Mouse (Mus musculus): ENCODE measurements around the gene Sub1. TPM values are rescaled to one million over a fixed set of nuclear protein-coding genes. Genes with fewer than 3 reads are reported as not detected.

Gene Sub1
- polyA plus RNA-seq, 1 experiment from 2014 or later, result 671 TPM

DNA sequence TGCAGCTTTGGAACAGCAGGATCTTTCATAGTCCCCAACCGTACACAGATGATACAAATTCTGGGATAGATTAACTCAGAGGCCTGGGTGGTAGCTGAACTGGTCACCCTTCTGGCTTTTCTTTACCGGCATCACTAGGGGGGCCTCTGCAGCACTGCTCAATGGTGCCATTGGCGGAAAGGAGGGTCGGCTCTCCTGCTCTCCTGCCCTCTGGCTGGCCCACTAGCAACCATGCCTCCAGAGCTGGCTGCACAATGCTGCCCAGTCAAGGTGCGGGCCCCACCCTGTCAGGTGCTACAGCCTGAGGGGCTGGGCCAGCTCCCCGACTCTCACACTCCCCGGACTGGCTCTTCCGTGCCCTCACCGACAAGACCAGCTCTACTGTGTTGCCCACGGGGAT lies 46.6 kb downstream of the Sub1 start:
- TF ChIP-seq CTCF (IDR thresholded peaks at IDR 0.05; ENCODE audit: low read depth), result no peak
- Histone ChIP-seq H3K27ac (ENCODE audit: low read depth) (no peak overlapping the region), H3K9ac (no peak overlapping the region), H3K27me3 (ENCODE audit: insufficient read depth, low read length) (no peaks in the 10 kb centered on the region), H3K9me3 (ENCODE audit: low read depth, low read length) (no peaks in the 10 kb centered on the region), H3K4me2 (no peak overlapping the region), H3K4me1 (ENCODE audit: insufficient read depth) (no peaks in the 10 kb centered on the region), H3K36me3 (ENCODE audit: insufficient read depth) (no peaks in the 10 kb centered on the region), H3K4me3 (ENCODE audit: low read depth, low read length) (no peak overlapping the region)
- 92% methylated on average over 10 of the region's 10 CpGs for WGBS
- DNase-seq, result no peak
- ATAC-seq (ENCODE audit: insufficient read depth), result no peak

DNA sequence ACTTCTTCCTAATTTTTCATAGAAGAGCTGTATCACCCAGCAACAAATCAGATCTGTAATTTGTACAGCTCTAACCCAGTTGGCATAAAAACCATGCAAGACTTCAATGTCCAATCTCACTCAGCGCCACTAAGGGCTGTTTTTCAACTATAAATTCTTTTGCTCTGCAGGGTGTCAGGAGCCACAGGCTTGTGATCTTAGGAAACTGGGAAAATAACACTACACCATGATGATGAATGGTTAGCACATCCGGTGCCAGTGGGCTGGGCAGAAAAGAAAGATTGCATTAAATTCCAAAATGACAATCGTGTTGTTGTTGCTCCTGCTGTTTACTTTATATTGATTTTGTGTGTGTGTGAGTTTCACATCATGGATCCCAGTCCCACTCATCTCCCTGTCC lies 47.3 kb downstream of the Sub1 start:
- H3K4me2 ChIP-seq, result no peak overlapping the region
- no peak overlapping the region for H3K9ac ChIP-seq
- no peaks in the 10 kb centered on the region for H3K9me3 ChIP-seq (ENCODE audit: low read depth, low read length)
- ATAC-seq (ENCODE audit: insufficient read depth) (no peak), DNase-seq (no peak)
- no peak overlapping the region for H3K4me3 ChIP-seq (ENCODE audit: low read depth, low read length)
- no peak for TF ChIP-seq CTCF (IDR thresholded peaks at IDR 0.05; ENCODE audit: low read depth)
- H3K27me3 ChIP-seq (ENCODE audit: insufficient read depth, low read length), result no peaks in the 10 kb centered on the region
- H3K36me3 ChIP-seq (ENCODE audit: insufficient read depth), result no peaks in the 10 kb centered on the region
- H3K27ac ChIP-seq (ENCODE audit: low read depth), result no peak overlapping the region
- H3K4me1 ChIP-seq (ENCODE audit: insufficient read depth), result no peaks in the 10 kb centered on the region
- 75% methylated on average over 3 of the region's 3 CpGs for WGBS

DNA sequence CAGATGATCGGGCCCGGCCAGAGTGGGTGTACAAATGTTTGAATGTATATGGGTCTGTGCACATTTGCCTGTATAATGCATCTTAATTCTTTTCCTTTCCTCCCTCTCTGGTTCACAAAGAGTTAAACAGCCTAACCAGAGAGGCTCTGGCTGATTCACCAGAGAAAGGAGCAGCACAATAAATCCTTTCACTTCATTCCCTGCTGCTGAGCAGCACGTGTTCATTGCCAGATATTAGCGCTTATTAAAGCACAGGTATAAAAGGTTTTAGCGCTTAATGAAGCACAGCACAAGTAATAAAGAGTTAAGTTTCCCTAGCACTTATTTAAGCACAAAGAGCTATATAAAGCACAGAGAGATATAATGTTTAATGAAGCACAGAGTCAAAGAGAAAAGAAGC lies 55.9 kb downstream of the Sub1 start:
- no peak overlapping the region for H3K9ac ChIP-seq
- no peaks in the 10 kb centered on the region for H3K36me3 ChIP-seq (ENCODE audit: insufficient read depth)
- no peak for TF ChIP-seq CTCF (IDR thresholded peaks at IDR 0.05; ENCODE audit: low read depth)
- H3K4me1 ChIP-seq (ENCODE audit: insufficient read depth), result no peaks in the 10 kb centered on the region
- no peak overlapping the region for H3K4me3 ChIP-seq (ENCODE audit: low read depth, low read length)
- 63% methylated on average over 5 of the region's 5 CpGs for WGBS
- H3K27ac ChIP-seq (ENCODE audit: low read depth), result no peak overlapping the region
- H3K27me3 ChIP-seq (ENCODE audit: insufficient read depth, low read length), result no peaks in the 10 kb centered on the region
- DNase-seq, result no peak
- ATAC-seq (ENCODE audit: insufficient read depth), result no peak
- H3K9me3 ChIP-seq (ENCODE audit: low read depth, low read length), result no peaks in the 10 kb centered on the region
- H3K4me2 ChIP-seq, result no peak overlapping the region

Other genes with a start within 250 kb of the Sub1 start
- 11.2 and 11.3 TPM in 2 replicates for gene Npr3, start 89.7 kb downstream of the Sub1 start, polyA plus RNA-seq (2014; fragmentation: Nextera tagmentation; extraction: Ambion mirVana)
- gene Zfr, start 120.8 kb upstream of the Sub1 start, polyA plus RNA-seq (2014; fragmentation: Nextera tagmentation; extraction: Ambion mirVana), result 148 and 158 TPM in 2 replicates
- gene Mtmr12, start 208.0 kb upstream of the Sub1 start, polyA plus RNA-seq (2014; fragmentation: Nextera tagmentation; extraction: Ambion mirVana), result 23.4 and 23.5 TPM in 2 replicates